Mouse (Mus musculus): ENCODE data around the gene Pcdh15.

The Pcdh15 gene

DNA sequence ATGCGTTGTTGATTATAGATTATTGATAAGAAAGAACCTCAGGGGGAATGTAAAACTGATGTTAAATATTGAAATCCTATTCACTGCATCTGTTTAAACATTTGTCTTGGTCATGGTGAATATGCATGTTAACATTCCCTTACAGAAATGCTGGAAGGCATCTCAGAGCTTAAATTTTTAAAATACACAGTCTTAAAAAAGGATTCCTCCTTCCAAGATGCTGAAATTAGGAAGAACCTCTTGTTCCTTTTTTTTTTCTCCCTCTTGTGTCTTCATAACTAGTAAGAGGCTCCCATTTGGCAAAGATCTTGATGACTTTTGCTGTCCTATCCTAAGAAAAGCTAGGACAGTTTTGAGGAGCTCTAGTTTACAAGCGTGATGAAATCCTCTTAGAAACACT is 284.9 kb downstream of the Pcdh15 start:
- DNase-seq = no peak

DNA sequence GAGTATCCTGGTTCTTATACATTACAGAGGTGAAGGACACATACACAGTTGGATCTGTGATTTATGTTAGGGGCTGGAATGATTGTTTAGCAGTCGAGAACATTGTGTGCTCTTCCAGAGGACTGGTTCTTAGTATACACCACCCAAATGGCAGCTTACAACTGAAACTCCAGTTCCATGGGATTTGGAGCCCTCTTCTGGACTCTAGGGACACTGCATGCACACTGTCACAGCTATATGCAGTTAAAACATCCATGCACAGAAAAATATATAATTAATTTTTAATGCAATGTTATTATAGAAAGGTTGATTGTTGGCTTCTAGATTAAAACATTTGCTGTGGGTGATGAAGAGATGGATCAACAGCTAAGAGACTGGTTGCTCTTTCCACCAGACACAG is 301.3 kb downstream of the Pcdh15 start:
- DNase-seq = no peak

DNA sequence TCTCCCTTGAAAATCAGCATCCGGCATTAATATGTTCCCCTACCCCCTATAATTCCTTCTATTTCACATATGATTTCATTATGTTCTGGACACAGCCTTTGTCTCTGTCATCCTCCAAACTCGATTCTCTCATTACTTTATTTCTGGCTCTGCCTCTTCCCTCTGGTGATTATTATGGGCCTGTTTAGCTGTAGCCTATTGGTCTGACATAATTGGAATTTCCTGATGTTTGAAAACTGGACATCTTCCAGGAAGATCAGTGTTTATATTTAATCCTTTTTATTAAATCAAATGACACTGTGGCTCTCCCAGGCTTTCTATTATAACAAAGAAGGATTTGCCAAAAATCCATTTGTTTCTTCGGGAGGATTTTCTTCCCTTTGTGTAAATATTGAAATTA is 326.3 kb downstream of the Pcdh15 start:
- DNase-seq = no peak

- no peak for DNase-seq
Measured at GRCm38 (mm10) chr10:73431345-73431744, 332.2 kb downstream of the Pcdh15 start.

GRCm38 (mm10) chr10:73484082-73484481 is 384.9 kb downstream of the Pcdh15 start:
- no peak for DNase-seq

- DNase-seq = no peak
Measured at GRCm38 (mm10) chr10:73491654-73492053, 392.5 kb downstream of the Pcdh15 start.

- no peak for DNase-seq
Measured at GRCm38 (mm10) chr10:73514846-73515245, 415.7 kb downstream of the Pcdh15 start.

DNA sequence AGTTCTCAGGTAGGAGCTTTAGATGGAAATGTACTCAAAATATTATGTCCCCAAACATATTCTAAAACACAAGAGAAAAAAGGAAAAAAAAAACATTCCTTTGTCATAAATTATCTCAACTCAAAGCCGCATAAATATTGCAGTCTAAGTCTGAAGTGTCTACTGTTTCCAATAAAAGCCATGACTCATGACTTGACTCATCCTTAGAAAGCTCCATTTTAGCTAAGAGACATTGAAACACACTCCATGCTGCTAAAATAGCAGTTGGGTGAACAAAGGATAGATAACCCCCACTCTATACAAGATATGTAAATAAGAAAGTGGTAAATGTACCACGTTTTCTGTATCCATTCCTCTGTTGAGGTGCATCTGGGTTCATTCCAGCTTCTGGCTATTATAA is 416.6 kb downstream of the Pcdh15 start:
- DNase-seq = no peak

DNA sequence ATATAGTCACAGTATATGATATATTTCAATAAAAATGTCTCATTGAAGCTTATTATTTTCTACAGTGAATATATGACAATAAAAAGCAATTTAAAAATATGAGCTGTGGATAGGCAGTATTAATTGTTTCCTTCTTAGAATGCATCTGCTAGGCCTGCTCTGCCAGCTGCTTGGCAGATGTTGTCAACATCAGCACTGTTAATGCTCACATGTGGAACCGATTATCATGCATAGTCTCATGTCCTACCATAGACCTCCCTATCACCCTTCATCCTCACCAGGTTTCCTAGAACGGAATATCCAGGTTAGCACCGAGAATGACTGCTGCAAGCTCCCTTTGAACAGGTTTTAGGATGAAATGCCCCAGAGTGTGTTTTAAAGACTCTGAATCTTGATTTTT is 420.3 kb downstream of the Pcdh15 start:
- no peak for DNase-seq

- DNase-seq = no peak
Measured at GRCm38 (mm10) chr10:73552831-73553230, 453.7 kb downstream of the Pcdh15 start.

DNA sequence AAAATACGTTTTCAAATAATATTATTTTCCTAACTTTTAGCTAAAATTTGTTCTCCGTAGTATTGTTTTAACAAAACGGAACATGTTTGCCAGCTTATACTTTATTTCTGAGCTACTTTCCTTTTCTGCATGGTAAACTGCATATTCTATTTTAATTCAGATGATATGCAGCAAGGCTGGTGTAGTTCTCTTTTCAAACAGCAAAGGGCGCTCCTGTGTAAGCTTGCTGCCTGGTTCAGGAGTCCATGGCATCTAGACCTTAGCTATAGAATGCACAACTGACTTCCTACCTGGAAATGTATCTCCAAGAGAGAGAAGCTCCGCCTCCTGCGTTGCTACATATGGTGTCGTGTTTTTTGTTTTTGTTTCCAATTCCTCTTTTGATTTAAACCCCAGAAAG is 465.1 kb downstream of the Pcdh15 start:
- DNase-seq = no peak

DNA sequence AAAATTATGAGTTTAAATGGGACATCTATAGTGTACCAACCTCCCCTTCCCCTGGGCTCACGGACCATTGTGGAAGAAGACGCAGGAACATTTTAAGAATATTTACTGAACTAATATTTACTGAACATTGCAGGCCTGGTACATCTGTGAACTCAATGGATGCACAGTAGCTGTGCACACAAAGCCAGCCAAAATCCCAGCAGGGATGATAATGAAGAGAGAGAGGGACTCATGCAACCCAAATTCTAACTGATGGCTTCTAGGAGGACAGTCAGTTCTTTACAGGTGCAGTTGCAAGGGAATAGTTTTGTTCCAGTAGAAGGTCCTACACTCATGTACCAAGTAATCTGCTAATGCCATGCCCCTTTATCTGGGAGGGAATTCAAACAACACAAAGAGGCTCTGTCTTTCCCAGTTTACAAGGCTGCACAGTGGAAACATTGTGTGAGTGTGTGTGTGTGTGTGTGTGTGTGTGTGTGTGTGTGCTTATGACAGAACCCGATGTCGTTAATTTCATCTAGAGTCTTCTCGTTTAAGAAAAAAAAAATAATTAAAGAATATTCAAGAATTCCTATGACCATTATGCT is 475.7 kb downstream of the Pcdh15 start:
- DNase-seq = no peak

GRCm38 (mm10) chr10:73667501-73667900 is 568.4 kb downstream of the Pcdh15 start:
- DNase-seq = no peak

DNA sequence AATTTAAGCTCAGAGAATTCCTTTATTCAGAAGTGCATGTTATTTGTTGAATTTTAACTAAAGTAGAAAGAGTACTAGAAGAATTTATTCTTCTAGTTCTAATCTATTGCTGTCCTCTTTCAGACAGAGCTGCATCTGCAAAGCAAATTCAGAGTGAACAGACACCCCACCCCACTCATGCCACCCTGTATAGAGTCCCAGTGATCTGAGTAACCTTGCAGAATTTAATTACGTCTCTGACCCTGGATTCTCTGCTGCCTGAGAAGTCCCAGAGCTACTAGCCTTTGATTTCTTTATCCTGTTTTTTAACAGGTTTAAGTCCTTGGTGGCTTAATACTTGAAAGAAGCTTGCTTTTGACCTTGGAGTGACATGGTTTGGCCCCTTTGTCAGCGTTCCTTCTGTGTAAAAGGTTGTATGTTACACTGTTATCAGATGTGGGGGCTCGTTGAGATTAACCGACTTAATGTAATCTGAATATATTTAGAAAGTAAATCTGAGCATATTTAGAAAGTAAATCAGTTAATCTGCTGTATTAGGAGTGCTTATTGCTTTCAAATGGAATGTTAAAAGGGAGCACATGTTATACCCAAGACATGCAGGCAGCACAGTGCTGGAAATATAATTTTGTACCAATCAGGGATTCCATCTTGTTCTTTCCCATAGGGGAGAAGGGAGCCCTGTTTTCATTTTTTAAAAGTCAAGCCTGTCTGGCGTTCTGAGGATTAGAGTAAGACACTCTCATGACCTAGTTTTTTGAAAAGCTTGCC is 601.6 kb downstream of the Pcdh15 start:
- DNase-seq = no peak

DNA sequence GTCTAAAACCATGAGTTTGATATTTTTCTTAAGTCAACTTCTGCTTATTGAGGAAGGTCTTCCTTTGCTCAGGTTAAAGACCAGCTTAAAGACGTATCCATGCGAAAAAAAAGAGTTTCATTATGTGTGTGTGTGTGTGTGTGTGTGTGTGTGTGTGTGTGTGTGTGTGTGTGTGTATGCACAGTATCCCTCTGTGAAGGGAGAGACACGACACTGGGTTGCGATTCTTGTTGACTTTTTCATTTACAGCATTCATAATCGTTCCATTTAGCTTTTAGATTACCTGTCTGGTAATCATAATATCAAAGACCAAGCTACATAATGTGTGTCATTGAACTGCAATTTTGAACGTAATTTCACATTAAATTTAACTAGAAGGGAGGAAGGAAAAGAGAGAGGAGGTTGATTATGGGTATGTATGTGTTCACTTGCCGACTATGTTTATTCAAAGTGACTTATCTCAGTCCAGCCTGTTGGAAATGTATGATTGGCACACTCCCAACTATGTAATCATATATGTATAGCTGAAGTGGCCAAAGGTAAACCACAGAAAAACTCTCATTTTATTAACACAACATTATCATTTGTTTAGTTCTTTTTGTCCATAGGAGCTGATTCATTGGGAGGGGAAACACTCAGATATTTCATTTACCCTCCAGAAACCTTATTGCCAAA is 626.6 kb downstream of the Pcdh15 start:
- DNase-seq = no peak

DNA sequence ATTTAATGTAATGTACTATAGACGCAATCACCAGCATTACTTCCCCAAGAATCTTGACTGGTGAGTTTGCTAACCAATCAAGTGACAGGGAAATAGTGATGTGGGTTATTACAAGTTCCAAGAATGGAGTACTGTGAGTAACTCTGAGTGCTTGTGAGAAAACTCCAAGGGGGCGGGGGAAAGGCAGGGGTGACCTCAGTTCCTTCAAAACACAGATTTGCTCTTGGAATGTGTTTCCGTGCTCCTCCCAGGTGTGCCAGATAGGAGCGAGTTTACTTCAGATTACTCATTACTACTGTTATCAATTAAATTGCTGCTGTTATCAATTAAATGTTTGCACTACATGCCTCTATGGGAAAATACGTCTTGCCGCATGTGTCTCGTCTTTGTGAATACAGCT is 634.1 kb downstream of the Pcdh15 start:
- DNase-seq = no peak

DNA sequence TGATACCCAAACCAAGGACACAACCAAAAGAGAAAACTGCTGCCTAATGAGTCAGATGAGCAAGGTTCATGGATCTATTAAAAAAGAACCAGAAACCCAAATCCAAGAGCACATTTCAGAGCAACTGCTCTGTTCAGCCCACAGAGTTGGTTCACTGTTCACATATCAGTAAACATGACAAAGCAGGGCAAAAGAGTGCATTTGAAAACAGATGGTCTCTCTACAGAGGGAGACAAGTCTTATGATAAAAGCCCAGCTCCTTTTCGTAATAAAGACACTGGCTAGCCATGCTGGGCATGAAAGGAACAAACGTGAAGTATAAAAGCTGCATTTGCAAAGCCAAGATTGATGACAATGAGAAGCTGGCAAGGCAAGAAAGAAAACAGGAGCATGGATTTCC is 649.9 kb downstream of the Pcdh15 start:
- DNase-seq = no peak

GRCm38 (mm10) chr10:73753876-73754275 is 654.7 kb downstream of the Pcdh15 start:
- no peak for DNase-seq

DNA sequence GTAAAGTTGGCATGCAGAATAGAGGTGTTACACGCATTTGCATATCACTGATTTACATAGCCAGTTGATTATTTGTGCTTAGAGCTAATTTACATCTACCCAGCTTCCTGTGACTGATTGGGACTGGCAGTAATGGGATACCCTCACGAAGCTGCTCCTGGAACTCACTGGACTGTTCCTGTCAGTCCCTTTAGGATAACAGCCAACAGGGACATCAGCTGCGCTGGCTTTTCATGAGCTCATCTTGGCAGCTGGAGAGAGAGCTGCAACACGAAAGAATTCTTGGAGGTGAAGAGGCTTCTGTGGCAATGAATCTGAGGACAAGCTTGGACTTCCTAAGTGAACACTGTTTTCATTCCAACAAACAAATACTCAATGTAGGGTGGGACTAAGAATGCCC is 683.8 kb downstream of the Pcdh15 start:
- DNase-seq = no peak

GRCm38 (mm10) chr10:73788163-73788562 is 689.0 kb downstream of the Pcdh15 start:
- DNase-seq = no peak

DNA sequence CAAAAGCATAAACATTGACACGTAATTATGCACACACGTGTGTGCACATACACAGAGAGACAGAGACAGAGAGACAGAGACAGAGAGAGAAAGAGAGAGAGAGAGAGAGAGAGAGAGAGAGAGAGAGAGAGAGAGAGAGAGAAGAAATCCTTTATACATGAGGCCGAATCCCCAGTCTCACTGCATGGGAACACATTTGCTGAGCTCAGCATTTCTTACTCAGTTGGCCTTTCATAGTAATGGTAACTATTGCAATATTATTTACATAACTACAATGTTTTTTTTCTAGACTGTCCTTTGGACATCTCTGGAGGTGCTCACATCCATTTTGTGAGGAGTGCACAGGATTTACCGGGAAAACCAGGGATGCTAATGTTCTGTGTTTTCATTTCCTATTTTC is 705.9 kb downstream of the Pcdh15 start:
- DNase-seq = no peak

DNA sequence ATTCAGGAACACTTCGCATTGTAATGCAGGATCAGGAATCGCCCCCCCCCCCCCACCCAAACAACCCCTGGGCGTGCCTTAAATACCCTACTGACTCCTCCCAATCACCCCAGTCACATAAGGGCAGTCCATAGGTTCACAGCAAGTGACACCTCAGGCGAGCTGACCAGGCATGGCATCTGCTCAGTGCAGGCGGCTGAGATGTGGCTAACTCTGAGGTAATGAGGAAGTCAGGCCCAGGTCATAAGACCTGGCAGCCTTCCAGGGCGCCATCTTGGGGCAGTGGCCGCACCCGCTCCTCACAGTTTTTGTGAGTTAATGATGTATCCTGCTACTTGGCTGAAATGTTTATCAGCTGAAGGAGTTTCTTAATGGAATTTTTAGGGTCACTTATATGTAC is 713.2 kb downstream of the Pcdh15 start:
- no peak for DNase-seq

- DNase-seq = no peak
Measured at GRCm38 (mm10) chr10:73821657-73822583, 722.8 kb downstream of the Pcdh15 start.

Data from kidney, adult 18-20 months (tissue).